ENCODE assay signal across 13 mouse cellular contexts in the genomic region with DNA sequence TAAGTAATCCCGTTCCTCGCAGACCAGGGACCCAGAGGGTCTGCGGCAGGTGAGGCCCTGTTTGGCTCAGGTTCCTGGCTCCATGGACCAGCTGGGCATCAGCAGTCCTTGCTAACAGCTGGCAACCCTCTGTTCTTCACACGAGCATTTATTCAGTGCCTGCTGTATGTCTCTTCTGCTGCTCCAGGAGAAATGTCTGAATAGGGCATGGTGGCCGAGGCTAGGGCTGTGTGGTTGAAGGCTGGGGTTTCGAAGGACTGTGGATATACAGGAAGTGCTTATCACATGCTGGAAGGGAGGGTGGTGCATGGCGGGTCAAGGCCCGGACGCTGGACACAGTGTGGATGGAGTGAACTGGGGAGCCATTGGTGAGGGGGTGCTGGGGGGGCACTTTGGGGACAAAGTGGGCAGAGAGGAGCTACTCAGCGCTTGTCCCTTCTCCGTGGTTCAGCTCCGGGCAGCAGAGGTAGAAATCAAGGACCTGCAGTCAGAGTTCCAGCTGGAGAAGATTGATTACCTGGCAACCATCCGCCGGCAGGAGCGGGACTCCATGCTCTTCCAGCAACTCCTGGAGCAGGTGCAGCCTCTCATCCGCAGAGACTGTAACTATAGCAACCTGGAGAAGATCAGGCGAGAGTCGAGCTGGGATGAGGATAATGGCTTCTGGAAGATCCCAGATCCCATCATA. TPM values are rescaled to one million over a fixed set of nuclear protein-coding genes. Genes with fewer than 3 reads are reported as not detected.
DNase-seq lines count a peak whose midpoint lies in the region; ATAC-seq lines count a peak whose summit lies in the region.
"Had no signal": no experiment of that assay in that cellular context is flagged by ENCODE, and none has a peak within 500 bp of the region (broad histone marks: within the 10 kb centered on the region; RNA-seq: fewer than 3 reads in every experiment).

No protein-coding gene starts in this region.

- DNase-seq in cerebellum, postnatal 10 days = peak; percentile 64 to 66
- no peak for DNase-seq in cerebellum, adult 11-12 months
- peak; percentile 38 for DNase-seq in retina, postnatal 1 day
- DNase-seq in retina, embryonic 14.5 days (ENCODE audit: low spot score) = no peak
- no peak for DNase-seq in kidney, adult 9 months
- no peak for DNase-seq in spleen, adult 12 weeks (ENCODE audit: low spot score)
- DNase-seq: adrenal gland, adult 2 months; gastrocnemius, postnatal 14 days; kidney, postnatal 25 days had no signal

- H3K4me3 ChIP-seq in hindbrain, embryonic 16.5 days (ENCODE audit: low read length) = no peak overlapping the region
- no peak overlapping the region for H3K4me3 ChIP-seq in neural tube, embryonic 15.5 days (replicated peaks)
- H3K4me3 ChIP-seq: limb, embryonic 15.5 days; lung, embryonic 15.5 days had no signal

- H3K9me3 ChIP-seq in hindbrain, embryonic 16.5 days (ENCODE audit: control insufficient read depth, low read length) = no peaks in the 10 kb centered on the region
- H3K9me3 ChIP-seq in neural tube, embryonic 15.5 days (replicated peaks) = no peaks in the 10 kb centered on the region
- H3K9me3 ChIP-seq: limb, embryonic 15.5 days; lung, embryonic 15.5 days had no signal

- peaks cover 5% of the 10 kb centered on the region for H3K4me1 ChIP-seq in hindbrain, embryonic 16.5 days (ENCODE audit: control insufficient read depth, insufficient read depth, low read depth, low read length)
- peaks cover 9% of the 10 kb centered on the region for H3K4me1 ChIP-seq in neural tube, embryonic 15.5 days
- H3K4me1 ChIP-seq: limb, embryonic 15.5 days; lung, embryonic 15.5 days had no signal

- no peaks in the 10 kb centered on the region for H3K36me3 ChIP-seq in hindbrain, embryonic 16.5 days (ENCODE audit: control insufficient read depth, insufficient read depth, low read length)
- no peaks in the 10 kb centered on the region for H3K36me3 ChIP-seq in neural tube, embryonic 15.5 days
- H3K36me3 ChIP-seq: limb, embryonic 15.5 days; lung, embryonic 15.5 days had no signal

- H3K27me3 ChIP-seq in hindbrain, embryonic 16.5 days (replicated peaks; ENCODE audit: control insufficient read depth, insufficient read depth, low read length) = 0 out of 2 replicates have a peak, but pooled peaks cover 2% of the 10 kb centered on the region
- no peaks in the 10 kb centered on the region for H3K27me3 ChIP-seq in neural tube, embryonic 15.5 days (replicated peaks)
- H3K27me3 ChIP-seq: limb, embryonic 15.5 days; lung, embryonic 15.5 days had no signal

- peak; percentile 93 for ATAC-seq in hindbrain, embryonic 16.5 days
- peak; percentile 89 for ATAC-seq in neural tube, embryonic 15.5 days (ENCODE audit: low FRiP score)

- peak overlapping the region; percentile 89 for H3K27ac ChIP-seq in hindbrain, embryonic 16.5 days (ENCODE audit: low read depth, low read length)
- H3K27ac ChIP-seq in neural tube, embryonic 15.5 days (replicated peaks) = peak overlapping the region; percentile 83
- H3K27ac ChIP-seq: limb, embryonic 15.5 days; lung, embryonic 15.5 days had no signal

- 55% methylated on average over 18 of the region's 18 CpGs for WGBS in hindbrain, embryonic 16.5 days
- WGBS in neural tube, embryonic 15.5 days = 51% methylated on average over 18 of the region's 18 CpGs

- no peak overlapping the region; the same call in 1 of the 2 replicates for H3K9ac ChIP-seq in hindbrain, embryonic 16.5 days (ENCODE audit: low read depth, low read length)
- H3K9ac ChIP-seq in neural tube, embryonic 15.5 days (replicated peaks) = no peak overlapping the region
- H3K9ac ChIP-seq: limb, embryonic 15.5 days; lung, embryonic 15.5 days had no signal

- H3K4me2 ChIP-seq in hindbrain, embryonic 16.5 days (ENCODE audit: low read length) = peak overlapping the region; percentile 25; the same call in 1 of the 2 replicates
- peak overlapping the region; percentile 26; the same call in 1 of the 2 replicates for H3K4me2 ChIP-seq in neural tube, embryonic 15.5 days
- H3K4me2 ChIP-seq: limb, embryonic 15.5 days; lung, embryonic 15.5 days had no signal

RNA-seq across cellular contexts. Expression of a gene that starts 11.1 kb away (rescaled TPM):
- polyA plus RNA-seq in hindbrain, embryonic 16.5 days (2015; fragmentation: Nextera tagmentation; extraction: Ambion mirVana) = 232 and 238 TPM in 2 replicates
- polyA plus RNA-seq in neural tube, embryonic 15.5 days (2015; fragmentation: Nextera tagmentation; extraction: Ambion mirVana) = 217 and 246 TPM in 2 replicates

RNA-seq across cellular contexts. Expression of a gene that starts 32.7 kb away (rescaled TPM):
- 100 and 108 TPM in 2 replicates for polyA plus RNA-seq in hindbrain, embryonic 16.5 days (2015; fragmentation: Nextera tagmentation; extraction: Ambion mirVana)
- 87.9 and 103 TPM in 2 replicates for polyA plus RNA-seq in neural tube, embryonic 15.5 days (2015; fragmentation: Nextera tagmentation; extraction: Ambion mirVana)

RNA-seq across cellular contexts. Expression of a gene that starts 43.2 kb away (rescaled TPM):
- polyA plus RNA-seq in hindbrain, embryonic 16.5 days (2015; fragmentation: Nextera tagmentation; extraction: Ambion mirVana) = 4.2 and 4.5 TPM in 2 replicates
- polyA plus RNA-seq in neural tube, embryonic 15.5 days (2015; fragmentation: Nextera tagmentation; extraction: Ambion mirVana) = 5.0 and 5.2 TPM in 2 replicates

RNA-seq across cellular contexts. Expression of a gene that starts 43.2 kb away (rescaled TPM):
- polyA plus RNA-seq in hindbrain, embryonic 16.5 days (2015; fragmentation: Nextera tagmentation; extraction: Ambion mirVana) = 18.5 and 21.6 TPM in 2 replicates
- 17.0 and 19.9 TPM in 2 replicates for polyA plus RNA-seq in neural tube, embryonic 15.5 days (2015; fragmentation: Nextera tagmentation; extraction: Ambion mirVana)

Comparison
In these comparisons a context has a peak if more than half of its experiments do, and no peak if none do; other contexts are left out.
1. DNase-seq: peak in cerebellum, postnatal 10 days (2 of 2) and retina, postnatal 1 day (single experiment); none in cerebellum, adult 11-12 months (single experiment), retina, embryonic 14.5 days (single experiment), kidney, adult 9 months (single experiment) and spleen, adult 12 weeks (single experiment).